Mouse (Mus musculus) small intestine, adult 2 months (tissue): ENCODE data around the gene Tes.

Experiments used
- CTCF ChIP-seq: fragments of 200-500 bp; IDR thresholded peaks from 2 replicates; pipeline ENCODE4 v1.5.1; 2012; ENCODE audit warnings: low read depth, mild to moderate bottlenecking, control low read depth, inconsistent platforms, low read length, moderate library complexity, mixed read lengths; ENCODE audit not compliant: insufficient replicate concordance, insufficient read length; ENCODE audit errors: extremely low read depth
- POLR2A ChIP-seq: fragments of 200-500 bp; IDR thresholded peaks from 2 replicates; pipeline ENCODE4 v1.6.1; 2012; ENCODE audit warnings: low read depth, mild to moderate bottlenecking, control low read depth, inconsistent platforms, low read length, moderate library complexity

- TF ChIP-seq POLR2A (no peak), CTCF (no peak)
Observed at GRCm38 (mm10) chr6:17110564-17111100, 45.7 kb downstream of the Tes start.
